Comparison of ENCODE assay signal across 8 mouse cellular contexts in genomic region chr10:67026375-67026774, GRCm38 (mm10).
DNase-seq lines count a peak whose midpoint lies in the region; ATAC-seq and TF ChIP-seq lines count a peak whose summit lies in the region.

No protein-coding gene starts in this region.

- no peaks in the 10 kb centered on the region for H3K9me3 ChIP-seq in heart, embryonic 13.5 days
- no peaks in the 10 kb centered on the region for H3K9me3 ChIP-seq in liver, embryonic 13.5 days (replicated peaks)

- peak overlapping the region; percentile 66 for H3K27ac ChIP-seq in heart, embryonic 13.5 days (replicated peaks)
- H3K27ac ChIP-seq in spleen, adult 2 months (ENCODE audit: insufficient read depth, low read length), result peak overlapping the region; percentile 30; the same call in 1 of the 2 replicates
- peak overlapping the region; percentile 70 for H3K27ac ChIP-seq in liver, embryonic 13.5 days

- H3K4me2 ChIP-seq in heart, embryonic 13.5 days, result no peak overlapping the region
- peak overlapping the region; percentile 5; the same call in 1 of the 2 replicates for H3K4me2 ChIP-seq in liver, embryonic 13.5 days

- 86% methylated on average over 8 of the region's 8 CpGs for WGBS in heart, embryonic 13.5 days
- 89% methylated on average over 8 of the region's 8 CpGs for WGBS in spleen, adult 2 months
- 79% methylated on average over 8 of the region's 8 CpGs for WGBS in liver, embryonic 13.5 days (ENCODE audit: insufficient replicate concordance)

- TF ChIP-seq CTCF in spleen, adult 2 months (IDR thresholded peaks at IDR 0.05; ENCODE audit: extremely low read depth, insufficient read depth, insufficient read length, insufficient replicate concordance), result no peak

- H3K27me3 ChIP-seq in heart, embryonic 13.5 days (replicated peaks), result no peaks in the 10 kb centered on the region
- no peaks in the 10 kb centered on the region for H3K27me3 ChIP-seq in spleen, adult 2 months (ENCODE audit: control insufficient read depth, insufficient read depth, low read length)
- no peaks in the 10 kb centered on the region for H3K27me3 ChIP-seq in liver, embryonic 13.5 days

- ATAC-seq in heart, embryonic 13.5 days (ENCODE audit: extremely low read depth, insufficient number of reproducible peaks, low FRiP score, low TSS enrichment), result no peak
- no peak for ATAC-seq in liver, embryonic 13.5 days (ENCODE audit: low read depth)

- DNase-seq in heart, adult 9 months (ENCODE audit: low spot score in 2 of 2), result no peak
- DNase-seq in spleen, adult 2 months (ENCODE audit: low read depth in 1 of 2, low spot score in 2 of 2), result no peak
- DNase-seq in spleen, postnatal 4 days (ENCODE audit: low spot score in 2 of 2), result no peak
- DNase-seq in liver, embryonic 13.5 days, result no peak
- no peak for DNase-seq in embryo, embryonic 10 days (ENCODE audit: low spot score)
- no peak for DNase-seq in frontal cortex, postnatal 14 days (ENCODE audit: low spot score in 2 of 2)
- DNase-seq in kidney, adult 18-20 months, result no peak

- TF ChIP-seq POLR2A in spleen, adult 2 months (IDR thresholded peaks at IDR 0.05; ENCODE audit: low read depth, low read length), result no peak

- no peak overlapping the region for H3K4me3 ChIP-seq in heart, embryonic 13.5 days
- no peak overlapping the region for H3K4me3 ChIP-seq in spleen, adult 2 months (ENCODE audit: extremely low read depth, insufficient read depth, insufficient read length)
- H3K4me3 ChIP-seq in liver, embryonic 13.5 days (replicated peaks), result no peak overlapping the region

- peaks cover 22% of the 10 kb centered on the region for H3K4me1 ChIP-seq in heart, embryonic 13.5 days
- H3K4me1 ChIP-seq in spleen, adult 2 months (ENCODE audit: control insufficient read depth, insufficient read depth, insufficient read length), result no peaks in the 10 kb centered on the region
- peaks cover 20% of the 10 kb centered on the region for H3K4me1 ChIP-seq in liver, embryonic 13.5 days (replicated peaks)

- peaks cover 35% of the 10 kb centered on the region for H3K36me3 ChIP-seq in heart, embryonic 13.5 days
- H3K36me3 ChIP-seq in spleen, adult 2 months (ENCODE audit: control insufficient read depth, insufficient read depth, low read length), result peaks cover 3% of the 10 kb centered on the region
- H3K36me3 ChIP-seq in liver, embryonic 13.5 days, result no peaks in the 10 kb centered on the region

- H3K9ac ChIP-seq in heart, embryonic 13.5 days, result 0 out of 2 replicates have a peak overlapping the region, but pooled peaks have one; percentile 24
- no peak overlapping the region for H3K9ac ChIP-seq in liver, embryonic 13.5 days
